Mouse (Mus musculus): Measurements from ENCODE around the gene Pitpnm2. TPM values are rescaled to one million over a fixed set of nuclear protein-coding genes. Genes with fewer than 3 reads are reported as not detected.

The Pitpnm2 gene
- polyA plus RNA-seq, 1 experiment from 2014 or later = 3.4 TPM

DNA sequence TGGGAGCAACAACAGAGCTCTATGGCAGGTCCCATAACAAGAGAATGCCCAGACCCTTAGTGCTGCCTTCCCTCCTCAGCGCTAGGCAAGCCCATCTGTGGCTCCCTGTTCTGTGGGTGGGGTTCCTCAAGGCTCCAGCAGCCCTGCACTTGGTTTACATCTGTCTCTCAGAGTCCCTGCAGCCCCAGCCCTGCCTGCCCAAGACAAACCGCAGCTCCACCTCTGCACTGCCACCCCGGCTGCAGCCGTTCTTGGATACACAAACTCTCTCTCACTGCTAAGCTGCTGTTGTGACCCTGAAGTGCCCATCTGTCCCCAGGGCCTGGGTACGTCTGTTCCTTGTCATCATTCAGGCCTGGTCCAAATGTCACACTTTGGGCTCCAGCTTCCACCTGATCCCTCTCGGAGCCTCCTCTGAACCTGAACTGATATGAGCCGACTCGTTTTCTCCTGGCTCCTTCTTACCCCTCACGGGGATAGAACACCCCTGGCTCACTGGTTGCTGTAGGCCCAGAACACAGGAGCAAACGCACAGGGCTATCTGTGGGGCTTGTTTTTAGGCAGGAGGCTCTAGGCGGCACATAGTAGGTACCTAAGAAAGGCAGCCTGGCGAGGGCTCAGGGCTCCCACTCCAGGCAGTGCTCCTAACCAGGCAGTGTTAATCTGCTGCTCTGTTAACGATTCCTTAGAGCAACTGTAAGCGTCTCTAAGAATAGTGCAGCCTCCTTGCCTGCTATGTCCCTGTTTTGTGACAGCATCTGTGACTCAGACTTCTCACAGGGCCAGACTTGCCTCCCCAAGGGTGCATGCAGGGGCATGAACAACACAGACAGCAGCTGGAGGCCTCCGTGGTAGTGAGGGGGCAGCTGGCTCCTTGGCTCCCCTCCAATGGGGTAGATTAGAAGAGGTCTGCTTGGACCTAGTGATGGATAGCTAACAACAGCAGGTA is 83.7 kb downstream of the Pitpnm2 start:
- no peak for ATAC-seq (replicated peaks; ENCODE audit: insufficient number of reproducible peaks, low FRiP score, low TSS enrichment, low read depth)
- no peaks in the 10 kb centered on the region for H3K36me3 ChIP-seq (replicated peaks; ENCODE audit: control insufficient read depth, insufficient read depth, low read depth, low read length)
- H3K9ac ChIP-seq (replicated peaks; ENCODE audit: low read length) = no peak overlapping the region; the same call in 1 of the 2 replicates
- no peaks in the 10 kb centered on the region for H3K9me3 ChIP-seq (replicated peaks; ENCODE audit: control insufficient read depth, low read length)
- H3K27me3 ChIP-seq (ENCODE audit: control insufficient read depth, insufficient read depth, low read length) = no peaks in the 10 kb centered on the region
- H3K27ac ChIP-seq (replicated peaks; ENCODE audit: low read depth, low read length) = no peak overlapping the region; the same call in 1 of the 2 replicates
- no peak overlapping the region for H3K4me2 ChIP-seq (ENCODE audit: low read depth, low read length)
- peak; percentile 24 for DNase-seq (ENCODE audit: low spot score)
- H3K4me1 ChIP-seq (ENCODE audit: control insufficient read depth, insufficient read depth, low read length) = peaks cover 4% of the 10 kb centered on the region
- H3K4me3 ChIP-seq (ENCODE audit: low read depth, low read length) = no peak overlapping the region
- 49% methylated on average over 15 of the region's 15 CpGs for WGBS

- no peak overlapping the region for H3K9ac ChIP-seq (replicated peaks; ENCODE audit: low read length)
- H3K27me3 ChIP-seq (ENCODE audit: control insufficient read depth, insufficient read depth, low read length) = no peaks in the 10 kb centered on the region
- H3K27ac ChIP-seq (replicated peaks; ENCODE audit: low read depth, low read length) = no peak overlapping the region
- H3K4me2 ChIP-seq (ENCODE audit: low read depth, low read length) = no peak overlapping the region
- no peak overlapping the region for H3K4me3 ChIP-seq (ENCODE audit: low read depth, low read length)
- no peaks in the 10 kb centered on the region for H3K36me3 ChIP-seq (replicated peaks; ENCODE audit: control insufficient read depth, insufficient read depth, low read depth, low read length)
- no peaks in the 10 kb centered on the region for H3K9me3 ChIP-seq (replicated peaks; ENCODE audit: control insufficient read depth, low read length)
- H3K4me1 ChIP-seq (ENCODE audit: control insufficient read depth, insufficient read depth, low read length) = peaks cover 4% of the 10 kb centered on the region
- 81% methylated on average over 11 of the region's 11 CpGs for WGBS
- ATAC-seq (replicated peaks; ENCODE audit: insufficient number of reproducible peaks, low FRiP score, low TSS enrichment, low read depth) (no peak), DNase-seq (ENCODE audit: low spot score) (no peak)
These were observed 86.1 kb downstream of the Pitpnm2 start for GRCm38 (mm10) chr5:124163445-124163844.

DNA sequence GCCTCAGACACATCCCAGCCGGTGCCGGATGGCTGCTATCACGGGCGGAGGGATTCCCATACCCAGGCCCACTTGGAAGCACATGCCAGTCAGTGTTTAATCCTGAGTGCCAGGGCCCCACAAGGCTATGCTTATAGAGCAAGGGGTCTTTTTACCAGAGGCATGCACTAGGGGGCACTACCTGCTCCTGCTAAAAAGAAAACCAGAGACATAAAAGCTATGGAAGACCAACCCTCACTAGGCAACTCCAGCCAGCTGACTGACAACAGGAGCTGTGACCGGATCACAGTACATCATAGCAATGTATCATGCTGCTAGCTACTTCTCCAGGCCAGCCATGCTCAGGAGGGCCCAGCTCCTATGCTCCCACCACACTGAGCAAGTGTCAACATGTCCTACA is 87.0 kb downstream of the Pitpnm2 start:
- Histone ChIP-seq H3K36me3 (replicated peaks; ENCODE audit: control insufficient read depth, insufficient read depth, low read depth, low read length) (no peaks in the 10 kb centered on the region), H3K9ac (replicated peaks; ENCODE audit: low read length) (no peak overlapping the region), H3K4me1 (ENCODE audit: control insufficient read depth, insufficient read depth, low read length) (peaks cover 4% of the 10 kb centered on the region), H3K9me3 (replicated peaks; ENCODE audit: control insufficient read depth, low read length) (no peaks in the 10 kb centered on the region), H3K27ac (replicated peaks; ENCODE audit: low read depth, low read length) (no peak overlapping the region), H3K4me2 (ENCODE audit: low read depth, low read length) (no peak overlapping the region), H3K4me3 (ENCODE audit: low read depth, low read length) (no peak overlapping the region), H3K27me3 (ENCODE audit: control insufficient read depth, insufficient read depth, low read length) (no peaks in the 10 kb centered on the region)
- 67% methylated on average over 5 of the region's 5 CpGs for WGBS
- ATAC-seq (replicated peaks; ENCODE audit: insufficient number of reproducible peaks, low FRiP score, low TSS enrichment, low read depth) (no peak), DNase-seq (ENCODE audit: low spot score) (peak; percentile 75)

DNA sequence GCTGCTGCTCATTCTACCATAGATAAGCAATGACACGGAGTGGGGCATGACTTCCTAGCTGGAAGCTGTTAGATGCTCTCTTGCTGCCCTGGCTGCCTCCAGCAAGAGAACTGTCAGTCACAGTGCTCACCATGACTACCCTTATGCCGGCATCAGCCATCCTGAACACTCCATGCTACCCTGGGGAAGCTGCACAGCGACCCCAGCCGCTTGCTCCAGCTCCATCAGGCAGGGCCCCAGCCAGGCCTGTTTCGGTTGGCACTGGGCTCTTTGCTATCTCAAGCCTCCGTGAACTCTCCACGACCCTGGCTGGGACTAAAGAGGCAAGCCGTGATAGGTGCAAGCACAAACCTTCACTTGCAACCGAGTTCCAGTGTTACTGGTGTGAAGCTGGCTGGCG is 87.7 kb downstream of the Pitpnm2 start:
- ATAC-seq (replicated peaks; ENCODE audit: insufficient number of reproducible peaks, low FRiP score, low TSS enrichment, low read depth) (no peak), DNase-seq (ENCODE audit: low spot score) (no peak)
- WGBS = 58% methylated on average over 10 of the region's 10 CpGs
- H3K4me1 ChIP-seq (ENCODE audit: control insufficient read depth, insufficient read depth, low read length) = peaks cover 4% of the 10 kb centered on the region
- no peak overlapping the region for H3K9ac ChIP-seq (replicated peaks; ENCODE audit: low read length)
- no peaks in the 10 kb centered on the region for H3K36me3 ChIP-seq (replicated peaks; ENCODE audit: control insufficient read depth, insufficient read depth, low read depth, low read length)
- H3K9me3 ChIP-seq (replicated peaks; ENCODE audit: control insufficient read depth, low read length) = no peaks in the 10 kb centered on the region
- no peaks in the 10 kb centered on the region for H3K27me3 ChIP-seq (ENCODE audit: control insufficient read depth, insufficient read depth, low read length)
- H3K4me2 ChIP-seq (ENCODE audit: low read depth, low read length) = no peak overlapping the region
- no peak overlapping the region for H3K4me3 ChIP-seq (ENCODE audit: low read depth, low read length)
- H3K27ac ChIP-seq (replicated peaks; ENCODE audit: low read depth, low read length) = no peak overlapping the region

- H3K36me3 ChIP-seq (replicated peaks; ENCODE audit: control insufficient read depth, insufficient read depth, low read depth, low read length) = no peaks in the 10 kb centered on the region
- DNase-seq (ENCODE audit: low spot score) = peak; percentile 34
- no peaks in the 10 kb centered on the region for H3K27me3 ChIP-seq (ENCODE audit: control insufficient read depth, insufficient read depth, low read length)
- no peak overlapping the region for H3K4me3 ChIP-seq (ENCODE audit: low read depth, low read length)
- 29% methylated on average over 7 of the region's 7 CpGs for WGBS
- H3K4me2 ChIP-seq (ENCODE audit: low read depth, low read length) = no peak overlapping the region
- H3K27ac ChIP-seq (replicated peaks; ENCODE audit: low read depth, low read length) = no peak overlapping the region
- no peak for ATAC-seq (replicated peaks; ENCODE audit: insufficient number of reproducible peaks, low FRiP score, low TSS enrichment, low read depth)
- no peaks in the 10 kb centered on the region for H3K4me1 ChIP-seq (ENCODE audit: control insufficient read depth, insufficient read depth, low read length)
- no peaks in the 10 kb centered on the region for H3K9me3 ChIP-seq (replicated peaks; ENCODE audit: control insufficient read depth, low read length)
- no peak overlapping the region for H3K9ac ChIP-seq (replicated peaks; ENCODE audit: low read length)
These were observed 90.1 kb downstream of the Pitpnm2 start for GRCm38 (mm10) chr5:124159453-124159852.

- ATAC-seq (replicated peaks; ENCODE audit: insufficient number of reproducible peaks, low FRiP score, low TSS enrichment, low read depth) = no peak
- 87% methylated on average over 4 of the region's 4 CpGs for WGBS
- no peaks in the 10 kb centered on the region for H3K27me3 ChIP-seq (ENCODE audit: control insufficient read depth, insufficient read depth, low read length)
- no peaks in the 10 kb centered on the region for H3K4me1 ChIP-seq (ENCODE audit: control insufficient read depth, insufficient read depth, low read length)
- DNase-seq (ENCODE audit: low spot score) = no peak
- H3K4me3 ChIP-seq (ENCODE audit: low read depth, low read length) = no peak overlapping the region
- no peak overlapping the region for H3K9ac ChIP-seq (replicated peaks; ENCODE audit: low read length)
- H3K9me3 ChIP-seq (replicated peaks; ENCODE audit: control insufficient read depth, low read length) = no peaks in the 10 kb centered on the region
- H3K4me2 ChIP-seq (ENCODE audit: low read depth, low read length) = no peak overlapping the region
- H3K36me3 ChIP-seq (replicated peaks; ENCODE audit: control insufficient read depth, insufficient read depth, low read depth, low read length) = no peaks in the 10 kb centered on the region
- H3K27ac ChIP-seq (replicated peaks; ENCODE audit: low read depth, low read length) = no peak overlapping the region
These were observed 91.3 kb downstream of the Pitpnm2 start for GRCm38 (mm10) chr5:124158305-124158704.

GRCm38 (mm10) chr5:124155943-124156342 is 93.6 kb downstream of the Pitpnm2 start:
- Histone ChIP-seq H3K9ac (replicated peaks; ENCODE audit: low read length) (no peak overlapping the region), H3K4me1 (ENCODE audit: control insufficient read depth, insufficient read depth, low read length) (no peaks in the 10 kb centered on the region), H3K4me2 (ENCODE audit: low read depth, low read length) (no peak overlapping the region), H3K36me3 (replicated peaks; ENCODE audit: control insufficient read depth, insufficient read depth, low read depth, low read length) (no peaks in the 10 kb centered on the region), H3K27ac (replicated peaks; ENCODE audit: low read depth, low read length) (no peak overlapping the region), H3K27me3 (ENCODE audit: control insufficient read depth, insufficient read depth, low read length) (no peaks in the 10 kb centered on the region), H3K9me3 (replicated peaks; ENCODE audit: control insufficient read depth, low read length) (no peaks in the 10 kb centered on the region), H3K4me3 (ENCODE audit: low read depth, low read length) (no peak overlapping the region)
- ATAC-seq (replicated peaks; ENCODE audit: insufficient number of reproducible peaks, low FRiP score, low TSS enrichment, low read depth) (no peak), DNase-seq (ENCODE audit: low spot score) (no peak)
- 84% methylated on average over 5 of the region's 5 CpGs for WGBS

- WGBS = 75% methylated on average over 4 of the region's 4 CpGs
- Histone ChIP-seq H3K27ac (replicated peaks; ENCODE audit: low read depth, low read length) (no peak overlapping the region), H3K9ac (replicated peaks; ENCODE audit: low read length) (no peak overlapping the region), H3K4me1 (ENCODE audit: control insufficient read depth, insufficient read depth, low read length) (no peaks in the 10 kb centered on the region), H3K27me3 (ENCODE audit: control insufficient read depth, insufficient read depth, low read length) (no peaks in the 10 kb centered on the region), H3K36me3 (replicated peaks; ENCODE audit: control insufficient read depth, insufficient read depth, low read depth, low read length) (no peaks in the 10 kb centered on the region), H3K9me3 (replicated peaks; ENCODE audit: control insufficient read depth, low read length) (no peaks in the 10 kb centered on the region), H3K4me2 (ENCODE audit: low read depth, low read length) (no peak overlapping the region), H3K4me3 (ENCODE audit: low read depth, low read length) (no peak overlapping the region)
- DNase-seq (ENCODE audit: low spot score) = no peak
- ATAC-seq (replicated peaks; ENCODE audit: insufficient number of reproducible peaks, low FRiP score, low TSS enrichment, low read depth) = no peak
These were observed 96.8 kb downstream of the Pitpnm2 start for GRCm38 (mm10) chr5:124152734-124153133.
